Mouse (Mus musculus) NIH3T3 (cell line): Measurements from ENCODE around the gene Cacna2d3.

Experiments
- DNase-seq: peaks from one replicate; pipeline ENCODE4 v3.0.0-alpha.2; 2012; ENCODE audit warnings: low read depth

The Cacna2d3 gene

GRCm38 (mm10) chr14:29260621-29261020, 461.0 kb downstream of the Cacna2d3 start:
- no peak for DNase-seq

GRCm38 (mm10) chr14:29243516-29243915, 478.1 kb downstream of the Cacna2d3 start:
- DNase-seq, result no peak

- DNase-seq, result no peak
Observed at GRCm38 (mm10) chr14:29238446-29238845, 483.2 kb downstream of the Cacna2d3 start.

GRCm38 (mm10) chr14:29228976-29229716, 492.5 kb downstream of the Cacna2d3 start:
- DNase-seq, result no peak

GRCm38 (mm10) chr14:29228471-29228870, 493.2 kb downstream of the Cacna2d3 start:
- no peak for DNase-seq

GRCm38 (mm10) chr14:29227959-29228358, 493.7 kb downstream of the Cacna2d3 start:
- DNase-seq, result no peak

GRCm38 (mm10) chr14:29225754-29226365, 495.8 kb downstream of the Cacna2d3 start:
- no peak for DNase-seq

- DNase-seq, result no peak
Observed at GRCm38 (mm10) chr14:29223012-29223411, 498.7 kb downstream of the Cacna2d3 start.

- no peak for DNase-seq
Observed at GRCm38 (mm10) chr14:29222191-29222882, 499.3 kb downstream of the Cacna2d3 start.

GRCm38 (mm10) chr14:29216106-29216505, 505.6 kb downstream of the Cacna2d3 start:
- DNase-seq, result no peak

- DNase-seq, result no peak
Observed at GRCm38 (mm10) chr14:29204967-29205268, 516.7 kb downstream of the Cacna2d3 start.

GRCm38 (mm10) chr14:29204236-29204966, 517.3 kb downstream of the Cacna2d3 start:
- no peak for DNase-seq

- DNase-seq, result no peak
Observed at GRCm38 (mm10) chr14:29196171-29196570, 525.5 kb downstream of the Cacna2d3 start.

GRCm38 (mm10) chr14:29191426-29191825, 530.2 kb downstream of the Cacna2d3 start:
- DNase-seq, result no peak

GRCm38 (mm10) chr14:29183730-29184129, 537.9 kb downstream of the Cacna2d3 start:
- no peak for DNase-seq

GRCm38 (mm10) chr14:29179397-29179888, 542.2 kb downstream of the Cacna2d3 start:
- DNase-seq, result no peak

GRCm38 (mm10) chr14:29178695-29179396, 542.8 kb downstream of the Cacna2d3 start:
- no peak for DNase-seq

- no peak for DNase-seq
Observed at GRCm38 (mm10) chr14:29174762-29175161, 546.9 kb downstream of the Cacna2d3 start.

GRCm38 (mm10) chr14:29172207-29172606, 549.5 kb downstream of the Cacna2d3 start:
- no peak for DNase-seq

GRCm38 (mm10) chr14:29164653-29165030, 557.0 kb downstream of the Cacna2d3 start:
- DNase-seq, result no peak

GRCm38 (mm10) chr14:29163998-29164652, 557.5 kb downstream of the Cacna2d3 start:
- no peak for DNase-seq
